Mouse (Mus musculus) erythroid progenitor cell, adult 5-6 weeks (primary cell): ENCODE results near the gene Dock7. TPM values are rescaled to one million over a fixed set of nuclear protein-coding genes. Genes with fewer than 3 reads are reported as not detected.
A peak's percentile ranks its signal among the peaks of the same experiment; 100 is the strongest.

Source experiments
- ATAC-seq: replicated peaks from 2 replicates; pipeline ENCODE4 v1.8.0; 2016; ENCODE audit warnings: moderate number of reproducible peaks, mild to moderate bottlenecking, moderate TSS enrichment, inconsistent platforms; ENCODE audit not compliant: poor library complexity, low FRiP score, severe bottlenecking
- total RNA-seq, 2 experiments: library from RNA; stranded (forward) in 1 of 2; stranded (reverse) in 1 of 2; fragments of 150-400 nt in 1 of 2; fragments of 186-747, 209-891 nt in 1 of 2; gene quantifications; 2 replicates each; pipeline versions ENCODE4 v1.2.3 to v1.2.4; 2015 to 2017; ENCODE audit warnings: low replicate concordance in 2 of 2

Dock7 gene
- total RNA-seq, 2 experiments from 2014 or later, result 2.5 to 11.2 TPM

GRCm38 (mm10) chr4:98922643-98923567, 197.8 kb downstream of the Dock7 start:
- ATAC-seq, result peak; percentile 90

DNA sequence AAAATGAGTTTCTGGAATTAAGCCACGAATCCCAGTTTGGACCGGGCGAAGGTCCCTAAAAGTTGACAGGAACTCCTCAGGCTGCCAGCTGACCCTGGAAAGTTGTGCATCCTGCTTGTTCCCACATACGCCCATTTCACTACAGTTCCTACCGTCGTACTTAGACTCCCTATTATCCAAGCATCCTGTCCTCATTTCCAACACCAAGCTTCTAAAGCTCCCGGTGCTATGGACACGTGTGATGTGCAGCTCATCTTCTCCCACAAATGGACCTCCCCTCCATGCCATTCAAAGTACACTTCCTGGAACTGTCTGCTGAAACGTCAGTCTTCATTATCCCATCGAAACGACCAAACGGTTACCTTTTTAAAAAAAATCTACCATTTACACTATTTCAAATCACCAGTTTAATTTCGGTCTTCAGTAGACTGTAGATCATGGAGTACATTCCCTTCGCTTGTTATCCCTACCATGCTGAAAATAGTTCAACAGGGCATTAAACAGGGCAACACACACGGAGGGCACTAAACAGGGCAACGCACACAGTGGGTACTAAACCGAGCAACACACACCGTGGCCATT, 198.6 kb downstream of the Dock7 start:
- ATAC-seq, result peak; percentile 13

DNA sequence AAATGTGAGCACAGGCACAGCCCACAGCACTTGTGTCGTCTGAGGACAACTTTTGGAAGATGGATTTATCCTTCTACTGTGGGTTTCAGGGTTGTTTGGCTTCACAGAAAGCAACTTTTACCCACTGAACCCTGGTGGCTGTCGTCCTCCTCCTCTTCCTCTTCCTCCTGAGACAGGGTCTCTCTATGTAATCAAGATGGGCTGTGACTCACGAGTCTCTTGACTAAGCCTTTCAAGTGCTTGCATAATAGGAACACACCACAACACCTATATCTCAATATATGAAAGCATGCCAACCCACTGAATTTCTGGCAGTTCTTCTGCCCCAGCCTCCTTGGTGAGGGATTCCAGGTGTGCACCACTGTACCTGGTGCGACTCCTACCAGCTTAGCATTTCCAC, 199.8 kb downstream of the Dock7 start:
- ATAC-seq, result no peak

GRCm38 (mm10) chr4:98918204-98918603, 202.5 kb downstream of the Dock7 start:
- ATAC-seq, result no peak

DNA sequence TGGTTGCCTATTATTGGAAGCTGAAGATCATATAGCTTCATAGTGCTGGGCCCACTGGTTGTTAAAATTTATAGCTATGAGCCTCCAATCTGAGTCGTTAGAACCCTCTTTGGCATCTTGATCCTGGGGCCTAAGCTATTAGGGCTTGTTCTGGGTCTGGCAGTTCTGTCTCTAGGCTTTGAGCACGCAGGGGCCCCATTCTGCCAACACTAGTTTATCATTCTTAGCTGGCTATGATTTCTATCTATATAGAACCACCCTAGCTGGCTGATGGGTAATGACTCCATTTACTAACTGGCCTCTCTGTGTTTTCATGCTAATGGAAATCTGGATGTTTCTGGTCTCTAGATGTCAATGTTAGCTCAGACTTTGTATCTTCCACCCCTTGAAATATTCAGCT, 203.0 kb downstream of the Dock7 start:
- ATAC-seq, result no peak

DNA sequence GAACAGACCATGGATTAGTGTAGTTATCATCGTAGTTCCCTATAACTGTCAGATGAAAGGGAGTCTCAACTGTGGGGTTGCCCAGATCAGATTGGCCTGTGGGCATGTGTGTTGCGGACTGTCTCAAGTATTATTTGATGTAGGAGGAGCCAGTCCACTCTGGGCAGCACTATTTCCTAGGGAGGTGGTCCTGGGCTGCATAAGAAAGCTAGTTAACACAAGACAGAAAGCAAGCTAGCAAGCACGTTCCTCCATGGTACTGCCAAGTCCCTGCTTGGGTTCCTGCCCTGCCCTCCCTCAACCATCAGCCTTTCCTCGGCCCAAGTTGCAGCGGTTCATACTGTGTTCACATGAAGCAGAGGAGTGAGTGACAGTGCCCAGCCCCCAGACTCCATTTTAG, 210.5 kb downstream of the Dock7 start:
- ATAC-seq, result no peak

GRCm38 (mm10) chr4:98887148-98887547, 233.6 kb downstream of the Dock7 start:
- no peak for ATAC-seq

Other genes with a start within 250 kb of the Dock7 start
- 111 and 118 TPM in 2 replicates for gene Usp1, start 197.1 kb downstream of the Dock7 start, total RNA-seq (2015; ENCODE audit: low replicate concordance)
- gene Usp1, start 197.1 kb downstream of the Dock7 start, total RNA-seq (2017; ENCODE audit: low replicate concordance), result 121 and 179 TPM in 2 replicates
- gene Angptl3, start 90.0 kb downstream of the Dock7 start, total RNA-seq (2015; ENCODE audit: low replicate concordance), result not detected in 2 replicates
- gene Angptl3, start 90.0 kb downstream of the Dock7 start, total RNA-seq (2017; ENCODE audit: low replicate concordance), result not detected in 2 replicates
- gene Atg4c, start 73.0 kb upstream of the Dock7 start, total RNA-seq (2015; ENCODE audit: low replicate concordance), result 1.8 and 2.9 TPM in 2 replicates
- 2.1 and 15.1 TPM in 2 replicates for gene Atg4c, start 73.0 kb upstream of the Dock7 start, total RNA-seq (2017; ENCODE audit: low replicate concordance)
- gene Gm12689, start 175.0 kb upstream of the Dock7 start, total RNA-seq (2015; ENCODE audit: low replicate concordance), result not detected in 2 replicates
- gene Gm12689, start 175.0 kb upstream of the Dock7 start, total RNA-seq (2017; ENCODE audit: low replicate concordance), result 0.51 TPM in 1 of 2 replicates, not detected in the other